Mouse (Mus musculus) Patski (cell line): ENCODE measurements around the gene Ppp4r1. TPM values are rescaled to one million over a fixed set of nuclear protein-coding genes. Genes with fewer than 3 reads are reported as not detected.
A peak's percentile ranks its signal among the peaks of the same experiment; 100 is the strongest.

Experiments used
- ATAC-seq: fragments of 100-300 bp; one replicate; pipeline ENCODE4 v1.8.0; 2021
- CTCF ChIA-PET: fragments of 350-600 bp; sonication (Branson Sonifier 250); formaldehyde crosslinking; loops from one replicate; lab custom pipeline; 2022; ENCODE audit warnings: inconsistent platforms; lab: Charles Lee
- POLR2A ChIA-PET: fragments of 350-600 bp; sonication (Branson Sonifier 250); formaldehyde crosslinking; loops from one replicate; lab custom pipeline; 2022; ENCODE audit warnings: antibody characterized with exemption, inconsistent platforms; lab: Charles Lee
- DNase-seq: peaks from one replicate; pipeline ENCODE4 v3.0.0-alpha.2; 2011; ENCODE audit warnings: low read depth, low spot score
- H3K27me3 ChIP-seq: fragments of 371-371 bp; one replicate; pipeline ENCODE4 v1.5.1; 2021
- CTCF ChIP-seq: fragments of 100-300 bp; IDR thresholded peaks from one replicate; pipeline ENCODE4 v1.5.1; 2021
- in situ Hi-C: fragments of 300-500 bp; cut with MboI; formaldehyde crosslinking; loops from 3 replicates; pipeline ENCODE4 v1.11.1; 2018; ENCODE audit warnings: low pct_unique_long_range_greater_than_20kb, mixed read lengths
- polyA plus RNA-seq: library from polyadenylated mRNA; unstranded; gene quantifications from one replicate; pipeline ENCODE4 v1.2.3, GENCODE M21; 2021

Gene Ppp4r1
- polyA plus RNA-seq, 1 experiment from 2014 or later, result 82.3 TPM

GRCm38 (mm10) chr17:65884061-65884669 is 101.8 kb downstream of the Ppp4r1 start:
- no peak for TF ChIP-seq CTCF
- DNase-seq (no peak), ATAC-seq (peak; percentile 37)
- no peaks in the 10 kb centered on the region for H3K27me3 ChIP-seq
- ChIA-PET POLR2A (interaction anchor here (0.6 to 2.7 kb wide), 2 partner anchors 66 to 198 kb away, joined by 3 to 8 read pairs; partner anchors contain the start of gene Twsg1), CTCF (interaction anchor here (1.0 to 7.5 kb wide), 4 partner anchors 12 to 223 kb away, joined by 5 to 51 read pairs (median 6); no protein-coding TSS in a partner anchor)
- in situ Hi-C loops, result loop anchor here (5.0 kb wide), 1 partner anchor 68 kb away; the partner anchor contains the start of gene Twsg1

- ChIA-PET POLR2A (interaction anchor here (2.7 kb wide), 1 partner anchor 65 kb away, joined by 8 read pairs; the partner anchor contains the start of gene Twsg1), CTCF (interaction anchor here (1.0 to 7.5 kb wide), 5 partner anchors 13 to 222 kb away, joined by 3 to 51 read pairs (median 6); no protein-coding TSS in a partner anchor)
- DNase-seq, result peak; percentile 91
- ATAC-seq, result peak; percentile 95
- no peaks in the 10 kb centered on the region for H3K27me3 ChIP-seq
- in situ Hi-C loops, result loop anchor here (5.0 kb wide), 1 partner anchor 67 kb away; the partner anchor contains the start of gene Twsg1
- TF ChIP-seq CTCF, result no peak
Observed at GRCm38 (mm10) chr17:65884691-65885397, 102.5 kb downstream of the Ppp4r1 start.

GRCm38 (mm10) chr17:65885398-65885696 is 103.0 kb downstream of the Ppp4r1 start:
- DNase-seq (no peak), ATAC-seq (no peak)
- POLR2A ChIA-PET, result interaction anchor here (2.7 kb wide), 1 partner anchor 65 kb away, joined by 8 read pairs; the partner anchor contains the start of gene Twsg1
- H3K27me3 ChIP-seq, result no peaks in the 10 kb centered on the region
- CTCF ChIA-PET, result interaction anchor here (1.0 to 7.5 kb wide), 4 partner anchors 14 to 65 kb away, joined by 3 to 51 read pairs (median 4); no protein-coding TSS in a partner anchor
- in situ Hi-C loops, result no loop called here
- TF ChIP-seq CTCF, result no peak

GRCm38 (mm10) chr17:65885697-65886529 is 103.5 kb downstream of the Ppp4r1 start, which contains the start of gene Ralbp1:
Ralbp1 (minus strand) TSS chr17:65885798.
- ChIA-PET CTCF (interaction anchor here (0.9 to 7.5 kb wide), 6 partner anchors 14 to 221 kb away, joined by 3 to 51 read pairs (median 3); partner anchors contain the start of gene Twsg1), POLR2A (interaction anchor here (2.7 kb wide), 1 partner anchor 64 kb away, joined by 8 read pairs; the partner anchor contains the start of gene Twsg1)
- no peak for DNase-seq

DNA sequence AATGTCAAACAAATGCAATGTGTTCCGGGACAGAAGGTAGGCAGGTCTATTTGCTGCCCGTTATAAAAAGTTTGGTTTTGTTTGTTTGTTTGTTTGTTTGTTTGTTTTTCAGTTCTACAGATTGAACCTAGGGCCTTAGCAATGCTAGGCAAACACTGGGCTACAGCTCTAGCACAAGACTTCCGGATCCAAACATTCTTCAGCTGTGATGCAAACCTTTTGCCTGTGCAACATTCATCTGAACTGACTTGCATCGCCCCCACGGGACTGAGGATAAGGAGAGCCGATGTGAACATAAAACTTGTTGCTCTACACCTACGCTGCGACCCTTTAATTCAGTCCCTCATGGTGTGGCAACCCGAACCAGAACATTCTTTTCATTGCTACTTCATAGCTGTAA is 104.2 kb downstream of the Ppp4r1 start:
- ATAC-seq, result no peak
- CTCF ChIA-PET, result interaction anchor here (0.9 to 1.6 kb wide), 4 partner anchors 10 to 220 kb away, joined by 3 to 5 read pairs (median 3); partner anchors contain the start of gene Twsg1
- POLR2A ChIA-PET, result no interaction called here
- TF ChIP-seq CTCF, result no peak
- in situ Hi-C loops, result no loop called here
- no peaks in the 10 kb centered on the region for H3K27me3 ChIP-seq
- no peak for DNase-seq

More at GRCm38 (mm10) chr17:65885697-65886529, 103.5 kb downstream of the Ppp4r1 start, which contains the start of gene Ralbp1:
- H3K27me3 ChIP-seq, result no peaks in the 10 kb centered on the region
- no peak for TF ChIP-seq CTCF
- no peak for ATAC-seq
- in situ Hi-C loops, result no loop called here

GRCm38 (mm10) chr17:65889476-65889875 is 107.1 kb downstream of the Ppp4r1 start:
- TF ChIP-seq CTCF, result no peak
- POLR2A ChIA-PET, result no interaction called here
- in situ Hi-C loops, result no loop called here

More at GRCm38 (mm10) chr17:65889476-65889875, 107.1 kb downstream of the Ppp4r1 start:
- ATAC-seq, result no peak
- H3K27me3 ChIP-seq, result peaks cover 23% of the 10 kb centered on the region
- no peak for DNase-seq
- CTCF ChIA-PET, result no interaction called here

Other genes with a start within 250 kb of the Ppp4r1 start
- not detected for gene Tmem232, start 241.8 kb upstream of the Ppp4r1 start, polyA plus RNA-seq
- 141 TPM for gene Vapa, start 169.0 kb upstream of the Ppp4r1 start, polyA plus RNA-seq
- not detected for gene Txndc2, start 140.4 kb upstream of the Ppp4r1 start, polyA plus RNA-seq
- gene Rab31, start 9.8 kb upstream of the Ppp4r1 start, polyA plus RNA-seq, result 71.2 TPM
- gene Ralbp1, start 103.2 kb downstream of the Ppp4r1 start, polyA plus RNA-seq, result 65.8 TPM
- gene Twsg1, start 168.7 kb downstream of the Ppp4r1 start, polyA plus RNA-seq, result 162 TPM